Mouse (Mus musculus): ENCODE data around the gene Cfap58.
A peak's percentile ranks its signal among the peaks of the same experiment; 100 is the strongest.

The Cfap58 gene

GRCm38 (mm10) chr19:47978109-47978701 is 40.7 kb downstream of the Cfap58 start:
- DNase-seq (ENCODE audit: low spot score) = no peak

GRCm38 (mm10) chr19:47979446-47979845 is 42.0 kb downstream of the Cfap58 start:
- DNase-seq (ENCODE audit: low spot score) = no peak

GRCm38 (mm10) chr19:47980241-47980640 is 42.8 kb downstream of the Cfap58 start:
- no peak for DNase-seq (ENCODE audit: low spot score)

- no peak for DNase-seq (ENCODE audit: low spot score)
Measured at GRCm38 (mm10) chr19:47985606-47986213, 48.2 kb downstream of the Cfap58 start.

GRCm38 (mm10) chr19:47987986-47988385 is 50.5 kb downstream of the Cfap58 start:
- DNase-seq (ENCODE audit: low spot score) = no peak

GRCm38 (mm10) chr19:47988456-47988855 is 51.0 kb downstream of the Cfap58 start:
- peak; percentile 13 for DNase-seq (ENCODE audit: low spot score)

GRCm38 (mm10) chr19:47988880-47989574 is 51.6 kb downstream of the Cfap58 start:
- no peak for DNase-seq (ENCODE audit: low spot score)

GRCm38 (mm10) chr19:47989575-47989891 is 52.1 kb downstream of the Cfap58 start:
- DNase-seq (ENCODE audit: low spot score) = no peak

GRCm38 (mm10) chr19:48001240-48001639 is 63.8 kb downstream of the Cfap58 start:
- DNase-seq (ENCODE audit: low spot score) = no peak

GRCm38 (mm10) chr19:48001774-48002173 is 64.3 kb downstream of the Cfap58 start:
- DNase-seq (ENCODE audit: low spot score) = no peak

GRCm38 (mm10) chr19:48008771-48009413 is 71.4 kb downstream of the Cfap58 start:
- no peak for DNase-seq (ENCODE audit: low spot score)

- DNase-seq (ENCODE audit: low spot score) = no peak
Measured at GRCm38 (mm10) chr19:48009586-48010331, 72.3 kb downstream of the Cfap58 start.

- DNase-seq (ENCODE audit: low spot score) = no peak
Measured at GRCm38 (mm10) chr19:48020103-48020502, 82.6 kb downstream of the Cfap58 start.

- DNase-seq (ENCODE audit: low spot score) = no peak
Measured at GRCm38 (mm10) chr19:48021435-48021834, 84.0 kb downstream of the Cfap58 start.

GRCm38 (mm10) chr19:48022763-48023162 is 85.3 kb downstream of the Cfap58 start:
- DNase-seq (ENCODE audit: low spot score) = no peak

- no peak for DNase-seq (ENCODE audit: low spot score)
Measured at GRCm38 (mm10) chr19:48023726-48024125, 86.3 kb downstream of the Cfap58 start.

GRCm38 (mm10) chr19:48025366-48025765 is 87.9 kb downstream of the Cfap58 start:
- no peak for DNase-seq (ENCODE audit: low spot score)

- no peak for DNase-seq (ENCODE audit: low spot score)
Measured at GRCm38 (mm10) chr19:48026882-48027281, 89.4 kb downstream of the Cfap58 start.

- no peak for DNase-seq (ENCODE audit: low spot score)
Measured at GRCm38 (mm10) chr19:48039554-48039953, 102.1 kb downstream of the Cfap58 start.

- no peak for DNase-seq (ENCODE audit: low spot score)
Measured at GRCm38 (mm10) chr19:48047315-48047714, 109.8 kb downstream of the Cfap58 start.

- no peak for DNase-seq (ENCODE audit: low spot score)
Measured at GRCm38 (mm10) chr19:48049361-48049760, 111.9 kb downstream of the Cfap58 start.

- DNase-seq (ENCODE audit: low spot score) = no peak
Measured at GRCm38 (mm10) chr19:48063289-48063688, 125.8 kb downstream of the Cfap58 start.

Measured in ovary, postnatal 14 days (tissue).